Mouse (Mus musculus): Measurements from ENCODE around the gene Mak. TPM values are rescaled to one million over a fixed set of nuclear protein-coding genes. Genes with fewer than 3 reads are reported as not detected.

Mak gene
- polyA plus RNA-seq, 1 experiment from 2014 or later, result 1.6 TPM

GRCm38 (mm10) chr13:41097324-41098058, 18.0 kb upstream of the Mak start:
- Histone ChIP-seq H3K4me3 (no peak overlapping the region), H3K4me1 (no peaks in the 10 kb centered on the region), H3K27me3 (no peaks in the 10 kb centered on the region), H3K4me2 (replicated peaks) (no peak overlapping the region), H3K9ac (replicated peaks) (no peak overlapping the region), H3K9me3 (no peaks in the 10 kb centered on the region), H3K27ac (replicated peaks) (no peak overlapping the region), H3K36me3 (no peaks in the 10 kb centered on the region)
- ATAC-seq (replicated peaks), result no peak
- 84% methylated on average over 16 of the region's 16 CpGs for WGBS

DNA sequence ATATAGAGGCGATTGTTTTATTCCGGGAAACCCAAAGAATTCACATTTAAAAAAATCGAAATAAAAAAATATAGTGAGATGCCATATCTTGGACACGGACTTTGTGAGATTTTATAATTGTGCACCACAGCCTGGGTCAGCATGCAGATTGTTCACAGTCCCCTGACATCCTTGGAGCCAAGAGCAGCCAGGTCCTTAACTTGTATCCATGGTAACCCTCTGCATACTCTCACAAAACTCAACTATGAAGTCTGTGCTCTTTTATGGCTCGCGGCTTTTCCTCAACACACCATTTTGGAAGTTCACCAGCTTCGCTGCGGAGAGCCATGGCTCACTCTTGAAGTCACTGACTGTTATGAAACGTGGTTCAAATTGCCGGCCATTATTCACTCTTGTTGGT, 14.7 kb upstream of the Mak start:
- no peak for ATAC-seq (replicated peaks)
- Histone ChIP-seq H3K4me3 (no peak overlapping the region), H3K27me3 (no peaks in the 10 kb centered on the region), H3K4me2 (replicated peaks) (no peak overlapping the region), H3K27ac (replicated peaks) (no peak overlapping the region), H3K9ac (replicated peaks) (no peak overlapping the region), H3K36me3 (no peaks in the 10 kb centered on the region), H3K4me1 (no peaks in the 10 kb centered on the region), H3K9me3 (no peaks in the 10 kb centered on the region)
- WGBS, result 81% methylated on average over 10 of the region's 10 CpGs

- Histone ChIP-seq H3K4me3 (no peak overlapping the region), H3K9ac (replicated peaks) (no peak overlapping the region), H3K4me1 (no peaks in the 10 kb centered on the region), H3K27me3 (no peaks in the 10 kb centered on the region), H3K9me3 (no peaks in the 10 kb centered on the region), H3K36me3 (no peaks in the 10 kb centered on the region), H3K27ac (replicated peaks) (no peak overlapping the region), H3K4me2 (replicated peaks) (no peak overlapping the region)
- ATAC-seq (replicated peaks), result no peak
- WGBS, result 50% methylated on average over 10 of the region's 10 CpGs
Observed at GRCm38 (mm10) chr13:41091271-41091670, 11.8 kb upstream of the Mak start.

DNA sequence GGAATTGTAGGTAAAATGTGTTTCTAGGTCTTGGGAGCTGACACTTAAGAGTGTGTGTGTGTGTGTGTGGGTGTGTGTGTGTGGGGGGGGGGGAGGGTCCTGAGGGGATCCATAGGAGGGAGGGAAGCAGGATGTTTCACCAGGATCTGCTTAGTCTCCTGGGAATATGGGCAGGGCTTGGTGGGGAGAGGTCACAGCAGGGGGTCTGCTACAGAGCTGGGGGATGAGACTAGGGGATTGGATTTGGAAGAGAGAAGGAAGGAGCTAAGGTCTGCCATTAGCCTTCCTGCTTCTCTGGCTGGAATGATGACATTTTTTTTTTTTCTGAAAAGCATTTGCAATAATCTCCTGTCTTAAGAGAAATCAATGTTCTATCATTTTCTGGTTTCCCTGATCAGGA, 9.2 kb upstream of the Mak start:
- no peak overlapping the region for H3K9ac ChIP-seq (replicated peaks)
- no peaks in the 10 kb centered on the region for H3K27me3 ChIP-seq
- H3K4me3 ChIP-seq, result no peak overlapping the region
- H3K27ac ChIP-seq (replicated peaks), result no peak overlapping the region
- no peaks in the 10 kb centered on the region for H3K36me3 ChIP-seq
- H3K4me1 ChIP-seq, result no peaks in the 10 kb centered on the region
- H3K9me3 ChIP-seq, result no peaks in the 10 kb centered on the region
- ATAC-seq (replicated peaks), result no peak
- no peak overlapping the region for H3K4me2 ChIP-seq (replicated peaks)

DNA sequence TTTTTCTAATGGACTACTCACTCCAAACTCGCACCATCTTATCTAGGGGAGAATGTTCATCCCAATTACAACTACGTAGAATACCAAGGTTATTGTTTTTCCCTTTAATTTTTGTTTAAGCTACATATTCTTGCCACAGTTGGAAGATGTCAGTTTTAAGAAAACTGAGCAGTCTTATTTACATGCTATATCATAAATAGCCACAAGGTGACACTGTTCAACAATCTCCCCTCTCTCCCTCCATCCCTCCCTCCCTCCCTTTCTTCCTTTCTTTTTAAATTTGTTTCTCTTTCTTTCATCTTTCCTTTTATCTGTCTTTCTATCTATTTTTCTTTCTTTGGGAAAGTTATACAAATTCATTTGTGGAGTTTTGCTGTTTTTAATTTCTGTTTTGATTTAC, 5.6 kb upstream of the Mak start:
- H3K4me3 ChIP-seq, result no peak overlapping the region
- H3K4me2 ChIP-seq (replicated peaks), result no peak overlapping the region
- peaks cover 5% of the 10 kb centered on the region for H3K27me3 ChIP-seq
- H3K36me3 ChIP-seq, result no peaks in the 10 kb centered on the region
- no peak for ATAC-seq (replicated peaks)
- H3K9me3 ChIP-seq, result no peaks in the 10 kb centered on the region
- no peak overlapping the region for H3K9ac ChIP-seq (replicated peaks)
- no peaks in the 10 kb centered on the region for H3K4me1 ChIP-seq
- H3K27ac ChIP-seq (replicated peaks), result no peak overlapping the region
- WGBS, result 21% methylated on average over 2 of the region's 2 CpGs

DNA sequence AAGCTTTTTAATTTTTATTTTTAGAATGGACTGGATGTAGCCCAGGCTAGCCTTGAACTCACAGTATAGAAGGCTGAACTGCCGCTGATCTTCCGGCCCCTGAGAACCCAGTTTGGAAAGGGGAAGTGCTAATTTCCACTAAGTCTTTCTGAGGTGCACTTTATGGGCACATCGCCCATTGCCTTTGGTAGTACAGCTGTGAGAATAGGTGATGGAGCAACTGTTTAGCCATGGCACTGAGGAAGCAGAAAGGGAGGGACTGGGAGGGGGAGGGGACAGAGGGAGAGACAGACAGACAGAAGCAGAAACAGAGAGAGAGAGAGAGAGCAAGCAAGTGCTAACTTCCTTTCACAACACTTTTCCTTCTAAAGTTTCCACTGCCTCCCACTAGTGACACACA, 5.0 kb upstream of the Mak start:
- no peak overlapping the region for H3K27ac ChIP-seq (replicated peaks)
- no peaks in the 10 kb centered on the region for H3K9me3 ChIP-seq
- H3K4me2 ChIP-seq (replicated peaks), result no peak overlapping the region
- H3K4me1 ChIP-seq, result 0 out of 2 replicates have a peak, but pooled peaks cover under 1% of the 10 kb centered on the region
- peaks cover 5% of the 10 kb centered on the region for H3K27me3 ChIP-seq
- ATAC-seq (replicated peaks), result no peak
- 80% methylated on average over 3 of the region's 3 CpGs for WGBS
- no peak overlapping the region for H3K9ac ChIP-seq (replicated peaks)
- H3K36me3 ChIP-seq, result no peaks in the 10 kb centered on the region
- H3K4me3 ChIP-seq, result no peak overlapping the region

DNA sequence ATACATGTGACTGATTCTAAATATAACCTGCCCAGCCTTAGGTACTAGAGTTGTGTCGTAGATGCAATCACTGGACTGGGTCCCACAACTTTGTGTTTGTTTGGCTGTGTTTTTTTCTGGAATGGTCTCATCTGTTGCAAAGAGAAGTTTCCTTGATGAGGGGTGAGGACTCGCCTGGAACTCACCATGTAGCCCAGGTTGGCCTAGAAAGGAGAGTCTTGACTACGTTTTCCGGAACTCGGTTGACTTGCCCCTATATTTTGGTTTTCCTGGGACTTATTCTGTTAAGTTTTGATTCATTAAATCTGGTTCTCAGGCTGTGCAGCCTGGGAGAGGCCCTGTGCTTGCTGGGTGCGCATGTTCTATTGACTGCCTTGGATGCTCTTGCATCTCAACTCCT, 1.2 kb upstream of the Mak start:
- Histone ChIP-seq H3K27ac (replicated peaks) (no peak overlapping the region), H3K9me3 (no peaks in the 10 kb centered on the region), H3K4me1 (0 out of 2 replicates have a peak, but pooled peaks cover 14% of the 10 kb centered on the region), H3K27me3 (peaks cover 16% of the 10 kb centered on the region), H3K9ac (replicated peaks) (no peak overlapping the region), H3K4me2 (replicated peaks) (no peak overlapping the region), H3K4me3 (no peak overlapping the region), H3K36me3 (no peaks in the 10 kb centered on the region)
- WGBS, result 96% methylated on average over 6 of the region's 6 CpGs
- no peak for ATAC-seq (replicated peaks)

GRCm38 (mm10) chr13:41079859-41080258, 353 bp upstream of the Mak start:
- WGBS, result 40% methylated on average over 5 of the region's 5 CpGs
- H3K4me1 ChIP-seq, result 0 out of 2 replicates have a peak, but pooled peaks cover 14% of the 10 kb centered on the region
- peaks cover 16% of the 10 kb centered on the region for H3K27me3 ChIP-seq
- H3K4me2 ChIP-seq (replicated peaks), result peak overlapping the region; percentile 93
- H3K9me3 ChIP-seq, result no peaks in the 10 kb centered on the region
- no peaks in the 10 kb centered on the region for H3K36me3 ChIP-seq
- peak; percentile 49; the same call in 1 of the 2 replicates for ATAC-seq (replicated peaks)
- no peak overlapping the region for H3K9ac ChIP-seq (replicated peaks)
- peak overlapping the region; percentile 53 for H3K4me3 ChIP-seq
- H3K27ac ChIP-seq (replicated peaks), result no peak overlapping the region

DNA sequence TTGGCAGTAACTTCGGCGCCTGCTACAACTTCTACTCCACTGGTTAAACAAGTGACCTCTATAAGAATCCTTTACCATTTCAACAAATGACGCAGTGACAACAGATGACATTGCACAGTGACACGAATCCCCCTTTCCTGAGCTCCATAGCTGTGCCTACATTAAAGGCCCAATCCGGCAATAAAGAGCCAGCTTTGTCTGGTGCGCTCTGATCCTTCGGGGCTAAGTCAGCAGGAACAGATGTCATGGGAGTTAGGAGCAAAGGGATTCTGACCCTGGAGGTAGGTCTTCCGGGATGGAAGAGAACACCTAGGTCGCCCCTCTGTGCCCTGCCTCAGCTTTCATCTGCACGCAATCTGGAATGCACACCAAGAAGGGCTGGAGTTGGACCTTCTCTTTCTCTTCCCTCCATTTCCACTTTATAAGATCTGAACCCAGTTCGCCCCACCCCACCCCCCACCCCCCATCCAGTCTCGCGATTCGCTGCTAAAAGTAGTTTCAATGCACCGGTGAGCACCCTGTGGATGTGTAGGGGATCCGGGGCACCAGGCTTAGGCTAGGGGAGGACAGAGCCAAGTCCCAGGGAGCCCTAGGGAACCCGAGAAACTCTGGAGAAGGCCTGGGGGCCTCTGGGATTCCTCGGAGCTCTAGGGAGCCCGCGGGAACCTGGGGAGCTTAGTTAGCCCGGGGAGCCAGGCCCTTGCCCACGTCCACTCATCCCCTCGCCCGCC, 651 bp downstream of the Mak start:
- H3K4me2 ChIP-seq (replicated peaks), result peak overlapping the region; percentile 93
- peaks cover 16% of the 10 kb centered on the region for H3K27me3 ChIP-seq
- peak overlapping the region; percentile 15 for H3K9ac ChIP-seq (replicated peaks)
- ATAC-seq (replicated peaks), result peak; percentile 44
- no peaks in the 10 kb centered on the region for H3K9me3 ChIP-seq
- 7% methylated on average over 24 of the region's 24 CpGs for WGBS
- H3K36me3 ChIP-seq, result no peaks in the 10 kb centered on the region
- 0 out of 2 replicates have a peak, but pooled peaks cover 14% of the 10 kb centered on the region for H3K4me1 ChIP-seq
- no peak overlapping the region for H3K27ac ChIP-seq (replicated peaks)
- H3K4me3 ChIP-seq, result peak overlapping the region; percentile 53

DNA sequence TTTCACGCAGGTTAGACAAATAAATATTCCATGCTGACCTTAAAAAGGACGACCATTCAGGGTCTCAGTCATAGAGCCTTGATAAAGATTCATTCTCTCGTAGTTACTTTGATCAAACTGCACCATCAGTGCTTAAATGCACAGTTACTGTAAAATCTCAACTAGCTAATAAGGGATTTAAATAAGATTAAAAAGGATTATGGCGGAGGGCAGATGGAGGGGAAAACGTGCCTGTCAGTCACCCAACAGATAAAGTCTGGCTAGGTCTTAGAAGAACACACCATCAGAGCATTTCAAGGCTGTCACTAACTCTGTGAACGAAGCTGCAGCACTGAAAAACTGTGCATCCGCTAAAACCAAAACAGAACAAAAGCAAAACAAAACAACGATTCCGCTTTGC, 1.6 kb downstream of the Mak start:
- Histone ChIP-seq H3K9me3 (no peaks in the 10 kb centered on the region), H3K9ac (replicated peaks) (no peak overlapping the region), H3K36me3 (no peaks in the 10 kb centered on the region), H3K4me1 (0 out of 2 replicates have a peak, but pooled peaks cover 14% of the 10 kb centered on the region), H3K4me3 (no peak overlapping the region), H3K27me3 (peaks cover 16% of the 10 kb centered on the region), H3K4me2 (replicated peaks) (no peak overlapping the region), H3K27ac (replicated peaks) (no peak overlapping the region)
- no peak for ATAC-seq (replicated peaks)
- 38% methylated on average over 9 of the region's 9 CpGs for WGBS

GRCm38 (mm10) chr13:41073819-41074218, 5.7 kb downstream of the Mak start:
- 80% methylated on average over 5 of the region's 5 CpGs for WGBS
- H3K4me1 ChIP-seq, result 0 out of 2 replicates have a peak, but pooled peaks cover 8% of the 10 kb centered on the region
- peaks cover 3% of the 10 kb centered on the region; the same call in 1 of the 2 replicates for H3K27me3 ChIP-seq
- H3K4me3 ChIP-seq, result no peak overlapping the region
- no peaks in the 10 kb centered on the region for H3K9me3 ChIP-seq
- no peaks in the 10 kb centered on the region for H3K36me3 ChIP-seq
- ATAC-seq (replicated peaks), result no peak
- no peak overlapping the region for H3K9ac ChIP-seq (replicated peaks)
- no peak overlapping the region for H3K27ac ChIP-seq (replicated peaks)
- no peak overlapping the region for H3K4me2 ChIP-seq (replicated peaks)

- Histone ChIP-seq H3K27ac (replicated peaks) (no peak overlapping the region), H3K4me1 (no peaks in the 10 kb centered on the region), H3K4me2 (replicated peaks) (no peak overlapping the region), H3K9ac (replicated peaks) (no peak overlapping the region), H3K36me3 (no peaks in the 10 kb centered on the region), H3K4me3 (no peak overlapping the region), H3K27me3 (no peaks in the 10 kb centered on the region), H3K9me3 (no peaks in the 10 kb centered on the region)
- WGBS, result 86% methylated on average over 11 of the region's 11 CpGs
- ATAC-seq (replicated peaks), result peak; percentile 78
Observed at GRCm38 (mm10) chr13:41071617-41072016, 7.9 kb downstream of the Mak start.
